Mouse (Mus musculus) neural tube, embryonic 11.5 days (tissue): ENCODE results near the gene Erg28. TPM values are rescaled to one million over a fixed set of nuclear protein-coding genes. Genes with fewer than 3 reads are reported as not detected.

Source experiments
- ATAC-seq: fragments of 200-750 bp; cut with Nextera tagmentation; 2 replicates; pipeline ENCODE4 v1.8.0; 2017; ENCODE audit warnings: moderate number of reproducible peaks, mild to moderate bottlenecking, moderate TSS enrichment, moderate library complexity; ENCODE audit not compliant: insufficient read depth, low FRiP score, low TSS enrichment
- DNase-seq: peaks from one replicate; pipeline ENCODE4 v3.0.0-alpha.2; 2015; ENCODE audit warnings: low spot score
- H3K27ac ChIP-seq: fragments of 300-500 bp; sonication (generic); 2 replicates; pipeline ENCODE4 v1.5.1; 2014; ENCODE audit warnings: low read depth, mild to moderate bottlenecking, low read length
- H3K27me3 ChIP-seq: fragments of 300-500 bp; sonication (generic); 2 replicates; pipeline ENCODE4 v1.6.1; 2014; ENCODE audit warnings: mild to moderate bottlenecking, low read length, mixed read lengths; ENCODE audit not compliant: control insufficient read depth, insufficient read depth
- H3K36me3 ChIP-seq: fragments of 300-500 bp; sonication (generic); 2 replicates; pipeline ENCODE4 v1.6.1; 2014; ENCODE audit warnings: mild to moderate bottlenecking, low read length, moderate library complexity, mixed read lengths; ENCODE audit not compliant: control insufficient read depth, insufficient read depth
- H3K4me1 ChIP-seq: fragments of 300-500 bp; sonication (generic); 2 replicates; pipeline ENCODE4 v1.6.1; 2014; ENCODE audit warnings: low read length, mixed read lengths; ENCODE audit not compliant: control insufficient read depth, insufficient read depth
- H3K4me2 ChIP-seq: fragments of 300-500 bp; sonication (generic); 2 replicates; pipeline ENCODE4 v1.6.1; 2014; ENCODE audit warnings: low read depth, mild to moderate bottlenecking, moderate library complexity
- H3K4me3 ChIP-seq: fragments of 300-500 bp; sonication (generic); 2 replicates; pipeline ENCODE4 v1.5.1; 2014; ENCODE audit warnings: low read depth, low read length
- H3K9ac ChIP-seq: fragments of 300-500 bp; sonication (generic); 2 replicates; pipeline ENCODE4 v1.6.1; 2014; ENCODE audit warnings: mild to moderate bottlenecking, low read length
- H3K9me3 ChIP-seq: fragments of 300-500 bp; sonication (generic); 2 replicates; pipeline ENCODE4 v1.6.1; 2016; ENCODE audit warnings: low read length; ENCODE audit not compliant: control insufficient read depth
- WGBS: fragments of 180-500 bp; shearing (Covaris S2); extraction: QIAGEN DNeasy Blood & Tissue Kit; methylation state at CpG from one replicate; pipeline ENCODE4 v1.1.7; 2014; 5-methylcytosine and 5-hydroxymethylcytosine counted together
- polyA plus RNA-seq: library from polyadenylated mRNA; unstranded; fragments of >200 nt; fragmentation: Nextera tagmentation; extraction: Ambion mirVana; gene quantifications from 2 replicates; pipeline ENCODE4 v1.2.1, GENCODE M21; 2014

Gene Erg28
- polyA plus RNA-seq, 1 experiment from 2014 or later = 92.7 TPM

- Histone ChIP-seq H3K27ac (no peak overlapping the region), H3K36me3 (no peaks in the 10 kb centered on the region), H3K27me3 (no peaks in the 10 kb centered on the region), H3K9me3 (no peaks in the 10 kb centered on the region), H3K4me3 (no peak overlapping the region), H3K9ac (no peak overlapping the region), H3K4me2 (no peak overlapping the region), H3K4me1 (no peaks in the 10 kb centered on the region)
- ATAC-seq (no peak), DNase-seq (peak; percentile 13)
- WGBS = 60% methylated on average over 9 of the region's 9 CpGs
Observed at GRCm38 (mm10) chr12:85800031-85800430, 24.3 kb downstream of the Erg28 start.

- 84% methylated on average over 1 of the region's 1 CpGs for WGBS
- H3K27ac ChIP-seq = no peak overlapping the region
- no peaks in the 10 kb centered on the region for H3K27me3 ChIP-seq
- H3K4me2 ChIP-seq = no peak overlapping the region
- no peaks in the 10 kb centered on the region for H3K36me3 ChIP-seq
- no peaks in the 10 kb centered on the region for H3K4me1 ChIP-seq
- no peak overlapping the region for H3K9ac ChIP-seq
- no peak overlapping the region for H3K4me3 ChIP-seq
- ATAC-seq (no peak), DNase-seq (no peak)
- H3K9me3 ChIP-seq = no peaks in the 10 kb centered on the region
Observed at GRCm38 (mm10) chr12:85795551-85795950, 28.8 kb downstream of the Erg28 start.

- 90% methylated on average over 2 of the region's 2 CpGs for WGBS
- no peak overlapping the region for H3K9ac ChIP-seq
- H3K36me3 ChIP-seq = no peaks in the 10 kb centered on the region
- no peaks in the 10 kb centered on the region for H3K4me1 ChIP-seq
- H3K27ac ChIP-seq = no peak overlapping the region
- no peaks in the 10 kb centered on the region for H3K27me3 ChIP-seq
- H3K4me3 ChIP-seq = no peak overlapping the region
- DNase-seq (no peak), ATAC-seq (no peak)
- no peak overlapping the region for H3K4me2 ChIP-seq
- no peaks in the 10 kb centered on the region for H3K9me3 ChIP-seq
Observed at GRCm38 (mm10) chr12:85794094-85794493, 30.3 kb downstream of the Erg28 start.

GRCm38 (mm10) chr12:85792821-85793346 lies 31.5 kb downstream of the Erg28 start:
- DNase-seq = peak; percentile 18
- H3K4me1 ChIP-seq = no peaks in the 10 kb centered on the region
- no peaks in the 10 kb centered on the region for H3K9me3 ChIP-seq
- no peaks in the 10 kb centered on the region for H3K27me3 ChIP-seq
- H3K9ac ChIP-seq = no peak overlapping the region
- ATAC-seq = no peak
- WGBS = 76% methylated on average over 6 of the region's 6 CpGs
- no peak overlapping the region for H3K4me2 ChIP-seq
- H3K4me3 ChIP-seq = no peak overlapping the region
- H3K27ac ChIP-seq = no peak overlapping the region
- H3K36me3 ChIP-seq = no peaks in the 10 kb centered on the region

GRCm38 (mm10) chr12:85792158-85792557 lies 32.2 kb downstream of the Erg28 start:
- 88% methylated on average over 4 of the region's 4 CpGs for WGBS
- no peak overlapping the region for H3K4me2 ChIP-seq
- no peak overlapping the region for H3K4me3 ChIP-seq
- ATAC-seq = no peak
- no peaks in the 10 kb centered on the region for H3K9me3 ChIP-seq
- no peak overlapping the region for H3K9ac ChIP-seq
- no peak overlapping the region for H3K27ac ChIP-seq
- H3K27me3 ChIP-seq = no peaks in the 10 kb centered on the region
- no peaks in the 10 kb centered on the region for H3K36me3 ChIP-seq
- no peak for DNase-seq
- H3K4me1 ChIP-seq = no peaks in the 10 kb centered on the region

GRCm38 (mm10) chr12:85784916-85785815 lies 39.2 kb downstream of the Erg28 start:
- Histone ChIP-seq H3K4me3 (no peak overlapping the region), H3K9ac (no peak overlapping the region), H3K4me1 (no peaks in the 10 kb centered on the region), H3K27me3 (no peaks in the 10 kb centered on the region), H3K9me3 (no peaks in the 10 kb centered on the region), H3K27ac (no peak overlapping the region), H3K36me3 (no peaks in the 10 kb centered on the region), H3K4me2 (no peak overlapping the region)
- WGBS = 57% methylated on average over 19 of the region's 19 CpGs
- DNase-seq (no peak), ATAC-seq (no peak)

- DNase-seq (no peak), ATAC-seq (no peak)
- no peaks in the 10 kb centered on the region for H3K27me3 ChIP-seq
- no peak overlapping the region for H3K4me3 ChIP-seq
- no peak overlapping the region for H3K4me2 ChIP-seq
- no peak overlapping the region for H3K9ac ChIP-seq
- no peaks in the 10 kb centered on the region for H3K9me3 ChIP-seq
- no peak overlapping the region for H3K27ac ChIP-seq
- WGBS = 82% methylated on average over 3 of the region's 3 CpGs
- H3K4me1 ChIP-seq = no peaks in the 10 kb centered on the region
- H3K36me3 ChIP-seq = no peaks in the 10 kb centered on the region
Observed at GRCm38 (mm10) chr12:85781606-85782005, 42.7 kb downstream of the Erg28 start.

- Histone ChIP-seq H3K9me3 (no peaks in the 10 kb centered on the region), H3K36me3 (no peaks in the 10 kb centered on the region), H3K27me3 (no peaks in the 10 kb centered on the region), H3K4me3 (no peak overlapping the region), H3K4me1 (no peaks in the 10 kb centered on the region), H3K4me2 (no peak overlapping the region), H3K9ac (no peak overlapping the region), H3K27ac (no peak overlapping the region)
- ATAC-seq = no peak
- DNase-seq = no peak
- 90% methylated on average over 5 of the region's 5 CpGs for WGBS
Observed at GRCm38 (mm10) chr12:85779707-85780106, 44.6 kb downstream of the Erg28 start.

- Histone ChIP-seq H3K9me3 (no peaks in the 10 kb centered on the region), H3K27me3 (no peaks in the 10 kb centered on the region), H3K36me3 (no peaks in the 10 kb centered on the region), H3K4me3 (no peak overlapping the region), H3K4me1 (no peaks in the 10 kb centered on the region), H3K27ac (no peak overlapping the region), H3K4me2 (no peak overlapping the region), H3K9ac (no peak overlapping the region)
- ATAC-seq (no peak), DNase-seq (no peak)
- WGBS = 81% methylated on average over 3 of the region's 3 CpGs
Observed at GRCm38 (mm10) chr12:85778962-85779361, 45.4 kb downstream of the Erg28 start.
